Mouse (Mus musculus) adrenal gland, adult 2 months (tissue): ENCODE data around the gene Samd13. TPM values are rescaled to one million over a fixed set of nuclear protein-coding genes. Genes with fewer than 3 reads are reported as not detected.
A peak's percentile ranks its signal among the peaks of the same experiment; 100 is the strongest.

Source experiments
- DNase-seq: peaks from one replicate; pipeline ENCODE4 v3.0.0; 2021
- polyA plus RNA-seq: library from polyadenylated mRNA; depleted of rRNA; stranded (reverse); fragments of >200 nt; gene quantifications from 2 replicates; pipeline ENCODE4 v1.2.3, GENCODE M21; 2012
- total RNA-seq, 2 experiments: library from RNA; stranded (reverse); gene quantifications; 2 replicates each; pipeline ENCODE4 v1.2.3; 2021

Samd13 gene
- total and polyA plus RNA-seq, 3 experiments = 0.55 to 0.93 TPM; not detected in 1

- no peak for DNase-seq
Observed at GRCm38 (mm10) chr3:146671121-146671520, 14.3 kb downstream of the Samd13 start.

- DNase-seq = no peak
Observed at GRCm38 (mm10) chr3:146661907-146662306, 23.5 kb downstream of the Samd13 start.

- no peak for DNase-seq
Observed at GRCm38 (mm10) chr3:146661001-146661400, 24.4 kb downstream of the Samd13 start.

GRCm38 (mm10) chr3:146659321-146659720 is 26.1 kb downstream of the Samd13 start:
- DNase-seq = peak; percentile 45

- no peak for DNase-seq
Observed at GRCm38 (mm10) chr3:146658061-146658639, 27.2 kb downstream of the Samd13 start.

- DNase-seq = peak; percentile 69
Observed at GRCm38 (mm10) chr3:146657433-146657832, 28.0 kb downstream of the Samd13 start.

GRCm38 (mm10) chr3:146655111-146655577 is 30.2 kb downstream of the Samd13 start:
- DNase-seq = peak; percentile 10

GRCm38 (mm10) chr3:146653692-146654091 is 31.7 kb downstream of the Samd13 start:
- DNase-seq = no peak

GRCm38 (mm10) chr3:146652431-146652830 is 33.0 kb downstream of the Samd13 start:
- DNase-seq = peak; percentile 76

GRCm38 (mm10) chr3:146651217-146651616 is 34.2 kb downstream of the Samd13 start, which contains the start of gene 4930503B20Rik:
TSS of gene 4930503B20Rik (minus strand) at chr3:146651317.
- no peak for DNase-seq

GRCm38 (mm10) chr3:146650716-146651115 is 34.7 kb downstream of the Samd13 start:
- DNase-seq = no peak

GRCm38 (mm10) chr3:146649311-146649894 is 36.0 kb downstream of the Samd13 start:
- no peak for DNase-seq

GRCm38 (mm10) chr3:146641818-146642427 is 43.5 kb downstream of the Samd13 start:
- DNase-seq = peak; percentile 66

- DNase-seq = no peak
Observed at GRCm38 (mm10) chr3:146632506-146632905, 52.9 kb downstream of the Samd13 start.

GRCm38 (mm10) chr3:146628227-146628982 is 57.0 kb downstream of the Samd13 start:
- DNase-seq = no peak

GRCm38 (mm10) chr3:146625766-146626165 is 59.6 kb downstream of the Samd13 start:
- DNase-seq = no peak

GRCm38 (mm10) chr3:146621966-146622365 is 63.4 kb downstream of the Samd13 start:
- DNase-seq = no peak

- peak; percentile 84 for DNase-seq
Observed at GRCm38 (mm10) chr3:146620555-146621249, 64.7 kb downstream of the Samd13 start.

GRCm38 (mm10) chr3:146620101-146620500 is 65.3 kb downstream of the Samd13 start:
- no peak for DNase-seq

- DNase-seq = no peak
Observed at GRCm38 (mm10) chr3:146618357-146618756, 67.0 kb downstream of the Samd13 start.

- DNase-seq = no peak
Observed at GRCm38 (mm10) chr3:146617946-146618345, 67.4 kb downstream of the Samd13 start.
